Mouse (Mus musculus) stomach, postnatal 0 days (tissue): ENCODE measurements around the gene Clic4.

Experiments used
- CTCF ChIP-seq: IDR thresholded peaks from 2 replicates; pipeline ENCODE4 v1.5.1; 2016; ENCODE audit warnings: antibody characterized with exemption, low read depth, mild to moderate bottlenecking, moderate library complexity
- EP300 ChIP-seq: optimal IDR thresholded peaks from 2 replicates; pipeline ENCODE3; 2016; ENCODE audit warnings: antibody characterized with exemption

- TF ChIP-seq CTCF (no peak), EP300 (no peak)
These were observed 565 bp downstream of the Clic4 start for GRCm38 (mm10) chr4:135271881-135272616.
